Mouse (Mus musculus): ENCODE results near the gene Plekhg5.

DNA sequence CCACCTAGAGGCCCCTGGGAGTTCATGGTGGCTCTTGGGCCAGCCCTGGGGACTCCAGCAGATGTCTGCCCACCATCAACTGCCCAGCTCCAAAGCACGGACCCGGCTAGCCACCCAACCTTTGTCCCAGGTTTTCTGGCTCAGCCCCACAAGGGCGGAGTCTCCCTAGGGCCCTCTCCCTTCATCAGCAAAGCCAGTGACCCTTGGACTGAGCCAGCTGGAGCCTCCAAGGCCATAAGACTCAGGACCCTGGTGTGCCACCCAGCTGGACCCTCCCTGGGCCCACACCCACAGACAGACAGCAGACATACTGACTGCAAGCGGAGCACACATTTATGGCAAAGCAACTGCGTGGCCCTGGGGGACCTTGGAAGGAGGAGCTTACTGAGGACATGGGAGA is 56.5 kb downstream of the Plekhg5 start:
- no peak for TF ChIP-seq EP300 (IDR thresholded peaks at IDR 0.05; ENCODE audit: low read depth)
- TF ChIP-seq CTCF (IDR thresholded peaks at IDR 0.05; ENCODE audit: low read depth), result no peak

All from liver, postnatal 0 days (tissue).